Mouse (Mus musculus) gastrocnemius, postnatal 4 days (tissue): ENCODE measurements around the gene Phf10. TPM values are rescaled to one million over a fixed set of nuclear protein-coding genes. Genes with fewer than 3 reads are reported as not detected.
"Not testable (repeated sequence)": the region's sequence is repeated elsewhere in the genome, so short reads cannot be mapped to it uniquely, and the experiment has no call there.

Experiments used
- DNase-seq, 2 experiments: peaks; one replicate each; pipeline ENCODE4 v3.0.0; 2021 to 2022; ENCODE audit warnings: low spot score in 2 of 2, mixed read lengths in 2 of 2
- total RNA-seq, 2 experiments: library from RNA; stranded (reverse); gene quantifications; 2 replicates each; pipeline ENCODE4 v1.2.3; 2021

The Phf10 gene
- total RNA-seq, 2 experiments from 2014 or later: 75.3 to 81.4 TPM

DNA sequence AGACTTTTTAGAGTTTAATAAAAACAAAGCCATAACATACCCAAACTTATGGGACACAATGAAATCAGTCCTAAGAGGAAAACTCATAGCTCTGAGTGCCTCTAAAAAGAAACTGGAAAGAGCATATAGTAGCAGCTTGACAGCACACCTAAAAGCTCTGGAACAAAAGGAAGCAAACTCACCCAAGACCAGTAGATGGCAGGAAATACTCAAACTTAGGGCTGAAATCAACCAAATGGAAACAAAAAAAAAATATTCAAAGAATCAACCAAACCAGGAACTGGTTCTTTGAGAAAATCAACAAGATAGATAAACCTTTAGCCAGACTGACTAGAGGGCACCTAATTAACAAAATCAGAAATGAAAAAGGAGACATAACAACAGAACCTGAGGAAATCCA lies 66.0 kb downstream of the Phf10 start:
- DNase-seq: not testable (repeated sequence)

Other genes starting within 250 kb of the Phf10 start
- gene Wdr27, start 18.1 kb downstream of the Phf10 start, total RNA-seq: 1 to 10 TPM; 3.5 to 4.2 TPM
- 10 to 100 TPM; 24.3 to 25.3 TPM for gene 1600012H06Rik, start 18.1 kb downstream of the Phf10 start, total RNA-seq
- gene 9030025P20Rik, start 17.2 kb upstream of the Phf10 start, total RNA-seq: 1 to 10 TPM; 4.0 to 5.1 TPM
- gene Gm3417, start 17.5 kb upstream of the Phf10 start, total RNA-seq: under 1 TPM in 1 of 2 experiments, not detected in 1; 0.49 TPM
- 1 to 10 TPM; 3.4 to 4.8 TPM for gene Gm3435, start 48.9 kb upstream of the Phf10 start, total RNA-seq
- 10 to 100 TPM; 35.0 to 41.9 TPM for gene Ermard, start 79.9 kb upstream of the Phf10 start, total RNA-seq
- 1 to 10 TPM in 1 of 2 experiments, under 1 TPM in 1; 0.73 to 2.1 TPM for gene Tcte3, start 80.2 kb upstream of the Phf10 start, total RNA-seq
- 1 to 10 TPM; 2.8 to 3.7 TPM for gene Gm3448, start 80.3 kb upstream of the Phf10 start, total RNA-seq